ENCODE assay signal across 24 mouse cellular contexts in the genomic region with DNA sequence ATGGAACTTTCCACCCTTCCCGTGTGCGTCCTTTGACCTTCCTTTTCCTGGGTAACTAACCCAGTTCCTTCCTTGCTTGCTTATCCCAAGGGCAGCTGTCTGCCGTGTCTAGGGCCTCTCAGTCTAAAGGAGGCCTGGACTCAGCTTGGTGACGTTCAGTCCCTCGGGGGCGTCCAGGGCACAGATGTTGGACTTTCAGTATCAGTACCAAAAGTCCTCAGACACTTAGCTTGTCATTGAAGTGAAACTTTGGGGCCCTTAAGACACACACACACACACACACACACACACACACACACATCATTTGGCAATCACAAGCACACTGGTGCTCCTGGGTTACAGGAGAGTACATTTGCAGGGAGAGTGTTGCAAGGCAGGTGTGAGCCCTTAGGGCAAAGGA. TPM values are rescaled to one million over a fixed set of nuclear protein-coding genes. Genes with fewer than 3 reads are reported as not detected.
DNase-seq lines count a peak whose midpoint lies in the region; ATAC-seq lines count a peak whose summit lies in the region.
"Had no signal": no experiment of that assay in that cellular context is flagged by ENCODE, and none has a peak within 500 bp of the region (broad histone marks: within the 10 kb centered on the region; RNA-seq: fewer than 3 reads in every experiment).

No protein-coding gene starts in this region.

- peak; percentile 59 for DNase-seq in adrenal gland, postnatal 14 days
- DNase-seq in adrenal gland, adult 2 months = no peak
- DNase-seq in lung, adult 18-20 months = no peak
- DNase-seq in kidney, postnatal 36 days = no peak
- DNase-seq: adrenal gland, adult 8-10 months; B cell, adult 2 months; cerebellum, adult 18-20 months; cerebellum, adult 9-10 months; cerebellum, postnatal 14 days; forebrain, postnatal 0 days; gastrocnemius, adult 2 months; gastrocnemius, postnatal 14 days; heart, adult 11 months; heart, postnatal 14 days; heart, postnatal 4 days; kidney, adult 2 months had no signal

- peaks cover 2% of the 10 kb centered on the region; the same call in 1 of the 2 replicates for H3K36me3 ChIP-seq in lung, embryonic 16.5 days (ENCODE audit: control insufficient read depth, insufficient read depth, low read length)

- peak overlapping the region; percentile 32; the same call in 1 of the 2 replicates for H3K27ac ChIP-seq in lung, embryonic 16.5 days (ENCODE audit: low read length)
- 0 out of 2 replicates have a peak overlapping the region, but pooled peaks have one; percentile 3 for H3K27ac ChIP-seq in brown adipose tissue, adult 24 weeks (replicated peaks; ENCODE audit: low read depth, low read length)
- H3K27ac ChIP-seq: embryonic facial prominence, embryonic 12.5 days; embryonic facial prominence, embryonic 15.5 days; gastrocnemius, adult 2 months; heart, embryonic 13.5 days; hindbrain, embryonic 14.5 days; hindbrain, postnatal 0 days had no signal

- WGBS in lung, embryonic 16.5 days = 63% methylated on average over 6 of the region's 6 CpGs

- H3K9ac ChIP-seq in lung, embryonic 16.5 days (ENCODE audit: low read length) = no peak overlapping the region
- H3K9ac ChIP-seq: embryonic facial prominence, embryonic 12.5 days; embryonic facial prominence, embryonic 15.5 days; forebrain, postnatal 0 days; hindbrain, embryonic 14.5 days had no signal

- H3K4me2 ChIP-seq in lung, embryonic 16.5 days (ENCODE audit: low read depth, low read length) = no peak overlapping the region
- H3K4me2 ChIP-seq: embryonic facial prominence, embryonic 12.5 days; embryonic facial prominence, embryonic 15.5 days; heart, embryonic 13.5 days; hindbrain, embryonic 14.5 days had no signal

- H3K27me3 ChIP-seq in lung, embryonic 16.5 days (ENCODE audit: control insufficient read depth, insufficient read depth, low read depth, low read length) = no peaks in the 10 kb centered on the region
- H3K27me3 ChIP-seq: embryonic facial prominence, embryonic 12.5 days; embryonic facial prominence, embryonic 15.5 days; heart, embryonic 13.5 days had no signal

- no peak for ATAC-seq in lung, embryonic 16.5 days (ENCODE audit: low read depth)
- ATAC-seq: forebrain, embryonic 14.5 days; forebrain, postnatal 0 days; hindbrain, postnatal 0 days had no signal

- no peaks in the 10 kb centered on the region for H3K9me3 ChIP-seq in lung, embryonic 16.5 days (ENCODE audit: control insufficient read depth, low read length)
- H3K9me3 ChIP-seq: embryonic facial prominence, embryonic 12.5 days; embryonic facial prominence, embryonic 15.5 days; heart, embryonic 13.5 days had no signal

- H3K4me1 ChIP-seq in lung, embryonic 16.5 days (replicated peaks; ENCODE audit: control insufficient read depth, insufficient read depth, low read length) = no peaks in the 10 kb centered on the region; the same call in 1 of the 2 replicates
- peaks cover 4% of the 10 kb centered on the region for H3K4me1 ChIP-seq in brown adipose tissue, adult 24 weeks (ENCODE audit: control insufficient read depth, insufficient read depth, insufficient read length, low read length)
- H3K4me1 ChIP-seq: embryonic facial prominence, embryonic 12.5 days; embryonic facial prominence, embryonic 15.5 days had no signal

- H3K4me3 ChIP-seq in lung, embryonic 16.5 days (ENCODE audit: low read length) = no peak overlapping the region
- no peak overlapping the region for H3K4me3 ChIP-seq in brown adipose tissue, adult 24 weeks (ENCODE audit: insufficient read depth, low read depth, low read length)
- H3K4me3 ChIP-seq: embryonic facial prominence, embryonic 12.5 days; embryonic facial prominence, embryonic 15.5 days; gastrocnemius, adult 2 months; heart, embryonic 13.5 days had no signal

RNA-seq across cellular contexts. Expression of a gene that starts 13.8 kb away (rescaled TPM):
- total RNA-seq in adrenal gland, postnatal 14 days (2021) = 89.6 and 91.5 TPM in 2 replicates
- 10 to 100 TPM; 78.7 to 94.3 TPM for total RNA-seq in adrenal gland, adult 2 months (2021)
- polyA plus RNA-seq in adrenal gland, adult 2 months (2012; rRNA removed) = 249 and 261 TPM in 2 replicates
- polyA plus RNA-seq in lung, embryonic 16.5 days (2015; fragmentation: Nextera tagmentation; extraction: Ambion mirVana) = 97.7 and 107 TPM in 2 replicates
- polyA plus RNA-seq in brown adipose tissue, adult 24 weeks (2012; ENCODE audit: insufficient read depth, insufficient read length, missing spikeins) = 88.0 and 96.2 TPM in 2 replicates

RNA-seq across cellular contexts. Expression of a gene that starts 21.5 kb away (rescaled TPM):
- total RNA-seq in adrenal gland, postnatal 14 days (2021) = 6.2 and 6.8 TPM in 2 replicates
- total RNA-seq in adrenal gland, adult 2 months (2021) = 1 to 10 TPM; 4.2 to 7.4 TPM
- 4.0 and 4.1 TPM in 2 replicates for polyA plus RNA-seq in adrenal gland, adult 2 months (2012; rRNA removed)
- polyA plus RNA-seq in lung, embryonic 16.5 days (2015; fragmentation: Nextera tagmentation; extraction: Ambion mirVana) = 22.8 and 23.4 TPM in 2 replicates
- polyA plus RNA-seq in brown adipose tissue, adult 24 weeks (2012; ENCODE audit: insufficient read depth, insufficient read length, missing spikeins) = 1.8 and 2.3 TPM in 2 replicates
